Mouse (Mus musculus): Measurements from ENCODE around the gene Cerk.

DNA sequence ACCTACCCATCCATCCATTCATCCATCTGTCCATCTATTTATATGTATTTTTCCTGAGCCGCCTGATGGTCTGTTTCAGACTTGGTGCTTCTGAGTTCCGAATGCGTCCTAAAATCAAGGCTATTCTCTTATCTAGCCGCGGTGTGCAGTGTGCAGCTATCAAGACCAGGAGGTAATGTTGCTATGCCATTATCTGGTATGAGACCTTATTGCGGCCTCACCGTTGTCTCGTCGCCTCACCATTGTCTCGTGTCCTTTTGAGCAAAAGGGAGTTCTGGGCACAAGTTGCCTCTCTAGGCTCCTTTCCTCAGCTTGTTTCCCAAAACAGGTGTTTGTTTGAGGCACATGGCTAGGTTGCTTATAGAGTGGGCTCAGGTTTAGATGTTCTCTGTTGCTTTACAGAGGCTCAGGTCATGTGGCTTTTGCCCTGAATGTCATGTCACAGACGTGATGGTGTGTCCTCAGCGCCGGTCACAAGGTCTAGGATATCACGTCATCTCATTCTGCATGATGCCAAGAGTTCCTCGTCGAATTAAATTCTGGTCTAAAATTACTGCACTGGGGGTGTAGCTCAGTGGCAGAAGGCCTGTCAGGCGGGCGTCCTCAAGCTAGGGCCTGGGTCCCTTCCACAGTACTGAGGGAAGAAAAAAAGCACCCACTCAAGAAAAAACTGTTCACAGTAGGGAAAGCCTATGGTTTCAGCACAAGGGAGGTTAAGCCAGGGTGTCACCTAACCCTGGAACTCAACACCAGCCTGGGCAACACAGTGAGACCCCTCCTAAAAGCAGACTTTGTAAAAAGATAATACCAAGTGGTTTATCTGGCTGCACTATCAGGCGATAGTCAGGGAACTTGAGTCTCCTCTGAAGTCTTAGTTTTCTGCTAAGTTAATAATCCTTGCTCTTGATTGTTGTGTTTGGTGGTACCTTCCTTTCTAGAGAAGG lies 81.3 kb downstream of the Cerk start:
- TF ChIP-seq CTCF (IDR thresholded peaks at IDR 0.05; ENCODE audit: low read depth): no peak
- TF ChIP-seq EP300 (IDR thresholded peaks at IDR 0.05; ENCODE audit: low read depth): no peak; the same call in 1 of the 2 replicates

All from liver, postnatal 0 days (tissue).